Mouse (Mus musculus) cerebellum, postnatal 14 days (tissue): ENCODE data around the gene Gna12.

Source experiments
- DNase-seq, 2 experiments: peaks; one replicate each; pipeline ENCODE4 v3.0.0; 2021; ENCODE audit warnings: mixed read lengths in 2 of 2

Gna12 gene

DNA sequence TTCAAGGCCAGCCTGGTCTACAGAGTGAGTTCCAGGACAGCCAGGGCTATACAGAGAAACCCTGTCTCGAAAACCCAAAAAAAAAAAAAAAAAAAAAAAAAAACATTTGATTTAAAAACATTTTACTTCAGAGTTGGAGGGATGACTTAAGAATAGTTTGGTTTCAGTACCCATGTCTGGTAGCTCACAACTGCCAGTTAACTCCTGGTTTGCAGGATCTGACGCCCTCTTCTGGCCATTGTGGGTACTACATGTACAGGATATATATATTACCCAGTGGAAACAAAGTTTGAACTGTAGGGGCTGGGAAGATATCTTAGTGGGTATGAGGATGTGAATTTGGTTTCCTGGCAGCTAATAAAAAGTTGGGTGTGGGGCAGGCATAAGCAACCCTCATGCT, 79.3 kb downstream of the Gna12 start:
- peak; percentile 42 to 75 for DNase-seq

DNA sequence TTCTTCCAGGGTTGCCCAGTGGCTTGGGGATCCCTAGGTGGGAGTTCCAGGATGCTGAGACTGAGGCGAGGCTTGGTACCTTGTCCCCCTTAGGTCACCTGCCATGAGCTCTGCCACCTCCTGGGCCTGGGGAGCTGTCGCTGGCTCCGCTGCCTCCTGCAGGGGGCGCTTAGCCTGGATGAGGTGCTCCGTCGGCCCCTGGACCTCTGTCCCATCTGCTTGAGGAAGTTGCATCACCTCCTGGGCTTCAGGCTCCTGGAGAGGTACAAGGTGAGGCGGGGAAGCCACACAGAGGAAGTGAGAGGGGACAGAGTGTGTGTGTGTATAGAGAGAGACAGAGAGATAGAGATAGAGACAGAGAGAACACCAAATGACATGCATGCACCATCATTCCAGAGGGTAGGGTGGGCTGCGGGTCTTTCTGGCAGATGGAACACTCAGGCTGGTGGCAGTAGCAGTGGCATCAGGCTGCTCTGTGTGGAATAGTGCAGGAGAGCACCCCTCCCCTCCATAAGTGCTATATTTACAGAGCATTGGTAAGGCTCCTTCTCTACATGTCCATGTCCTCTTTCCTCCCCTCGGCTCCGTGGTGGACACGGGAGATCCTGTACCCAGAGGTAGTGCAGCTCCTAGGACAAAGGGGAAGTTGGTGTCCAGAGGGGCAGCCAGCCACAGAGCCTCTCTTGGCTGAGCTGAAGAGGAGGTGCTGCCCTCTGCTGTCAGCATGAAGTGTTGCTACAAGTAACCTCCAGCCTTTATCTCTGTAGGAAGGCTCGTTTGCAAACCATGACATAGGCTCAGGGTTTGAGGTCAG, 81.0 kb downstream of the Gna12 start:
- peak; percentile 85 to 89 for DNase-seq

DNA sequence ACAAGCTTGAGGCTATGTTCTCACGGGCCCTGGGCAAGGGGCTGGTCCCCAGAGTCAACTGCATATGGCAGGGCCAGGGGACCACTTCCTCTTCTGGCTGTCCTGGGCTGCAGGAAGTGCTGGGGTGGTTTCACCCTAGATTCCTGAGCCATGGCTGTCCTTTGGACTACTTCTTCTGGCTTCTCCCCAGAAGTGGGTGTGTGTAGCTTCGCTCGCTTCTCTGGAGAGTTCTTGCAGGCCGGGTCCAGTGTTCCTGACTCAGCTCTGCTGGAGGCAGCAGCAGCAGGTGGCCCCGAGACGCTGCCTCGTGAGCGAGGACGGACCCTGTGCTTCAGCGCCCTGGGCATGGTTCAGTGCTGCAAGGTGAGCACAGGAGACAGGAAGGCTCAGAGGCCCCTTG, 81.8 kb downstream of the Gna12 start:
- no peak for DNase-seq

DNA sequence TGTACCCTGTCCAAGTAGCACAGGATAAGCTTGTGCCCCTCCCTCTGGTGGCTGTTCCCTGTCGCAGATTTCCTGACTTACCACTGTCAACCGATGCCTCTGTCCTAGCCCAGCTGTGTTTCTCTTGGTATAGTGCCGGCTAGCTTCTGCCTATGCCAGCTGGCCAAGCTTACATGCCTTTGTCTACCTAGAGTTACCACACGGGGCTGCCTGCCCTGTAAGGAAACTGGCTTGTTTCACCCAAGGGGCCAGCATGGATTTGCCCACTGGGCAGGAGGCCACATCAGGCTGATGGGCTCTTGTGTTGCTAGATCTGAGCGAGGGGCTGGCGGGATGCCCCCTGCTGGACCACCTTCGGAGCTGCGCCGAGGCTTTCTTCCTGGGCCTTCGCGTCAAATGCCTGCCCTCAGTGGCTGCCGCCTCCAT, 86.5 kb downstream of the Gna12 start:
- peak; percentile 29 to 56 for DNase-seq

DNA sequence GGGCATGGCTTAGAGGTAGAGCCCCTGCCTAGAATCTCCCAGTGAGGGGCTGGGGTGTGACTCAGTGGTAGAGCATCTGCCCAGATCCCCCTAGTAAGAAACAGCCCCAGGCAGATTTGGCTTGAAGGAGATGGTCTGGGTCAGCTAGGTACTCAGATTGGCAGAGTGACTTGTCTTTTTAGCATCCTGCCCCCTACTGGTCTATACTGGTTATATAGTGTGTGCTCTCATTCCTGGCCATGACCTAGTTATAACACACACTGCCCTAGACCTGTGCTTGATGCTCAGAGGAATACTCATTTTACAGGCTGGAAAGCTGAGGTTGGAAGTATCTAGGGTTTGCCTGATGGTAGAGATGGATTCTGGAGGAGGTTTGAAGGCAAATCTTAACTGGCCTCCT, 88.4 kb downstream of the Gna12 start:
- no peak for DNase-seq

DNA sequence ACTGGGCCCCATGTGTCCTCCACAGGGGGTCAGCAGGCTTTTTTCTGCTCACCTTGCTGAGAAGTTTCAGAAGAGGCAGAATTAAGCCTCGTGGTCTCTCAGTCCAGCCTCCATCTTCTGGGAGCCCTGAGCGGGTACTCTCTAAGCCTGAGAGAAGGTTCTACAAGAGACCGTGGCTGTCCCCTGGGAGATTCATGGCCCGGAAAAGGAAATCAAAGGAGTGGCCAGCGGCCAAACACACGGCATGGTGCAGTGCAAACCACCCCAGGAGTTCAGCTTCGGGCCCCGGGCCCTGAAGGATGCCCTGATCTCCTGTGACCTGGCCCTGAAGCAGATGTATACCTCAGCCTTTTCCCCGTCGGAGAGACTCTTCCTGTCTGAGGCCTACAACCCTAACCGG, 89.2 kb downstream of the Gna12 start:
- DNase-seq: no peak

DNA sequence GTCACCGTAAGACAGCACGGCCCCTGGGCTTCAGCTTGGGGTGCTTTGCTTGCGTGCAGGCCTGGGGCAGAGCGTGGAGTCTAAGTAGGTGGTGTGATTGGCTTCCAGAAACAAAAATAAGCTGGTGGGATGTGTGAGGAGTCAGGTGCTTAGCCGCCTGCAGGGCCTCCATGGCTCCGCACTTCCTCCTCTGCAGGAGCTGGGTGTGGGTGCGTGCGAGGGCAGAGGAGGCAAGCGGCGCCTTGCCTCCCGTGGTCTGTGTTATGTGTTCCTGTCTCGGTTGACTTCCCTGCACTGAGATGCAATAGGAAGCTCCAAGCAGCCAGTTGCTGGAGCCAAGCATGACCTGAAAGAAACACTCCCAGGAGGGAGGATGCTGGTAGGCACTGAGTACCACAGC, 90.4 kb downstream of the Gna12 start:
- DNase-seq: no peak

DNA sequence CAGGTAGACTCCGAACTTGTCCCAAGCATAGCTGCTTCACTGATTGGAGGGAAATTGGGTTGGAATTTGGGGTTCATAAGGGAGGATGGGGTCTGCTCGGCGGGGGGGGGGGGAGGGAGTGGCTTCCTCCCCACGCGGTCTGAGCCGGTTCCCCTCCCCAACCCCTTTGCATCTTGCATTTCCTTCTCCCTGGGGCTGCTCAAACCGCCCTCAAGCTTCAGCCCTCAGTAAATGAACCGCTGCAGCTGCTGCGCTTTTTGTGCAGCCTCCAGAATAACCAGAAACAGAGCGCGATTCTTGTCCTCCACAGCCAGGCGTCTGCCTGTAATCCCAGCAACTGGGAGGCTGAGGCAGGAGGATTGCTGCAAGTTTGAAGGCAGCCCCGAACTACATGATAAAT, 94.1 kb downstream of the Gna12 start:
- no peak for DNase-seq

DNA sequence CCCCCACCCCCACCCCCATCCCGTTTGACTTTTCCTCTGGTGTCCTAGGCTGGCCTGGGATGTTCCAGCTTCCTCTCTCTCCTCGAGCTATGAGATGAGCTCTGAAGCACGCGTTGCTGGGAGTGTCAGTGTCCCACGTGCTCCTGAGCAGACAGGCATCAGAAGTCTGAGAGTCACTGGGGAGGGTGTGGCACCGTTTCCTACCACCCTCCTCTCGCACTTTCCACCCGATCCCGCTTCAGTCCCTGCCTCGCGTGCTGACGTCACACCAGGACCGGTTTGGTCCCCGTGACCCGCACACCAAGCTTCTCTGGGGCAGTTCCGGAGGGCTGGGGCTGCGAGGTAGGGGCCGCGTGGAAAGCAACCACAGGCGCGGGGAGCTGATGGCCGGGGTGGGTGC, 94.9 kb downstream of the Gna12 start:
- no peak for DNase-seq

DNA sequence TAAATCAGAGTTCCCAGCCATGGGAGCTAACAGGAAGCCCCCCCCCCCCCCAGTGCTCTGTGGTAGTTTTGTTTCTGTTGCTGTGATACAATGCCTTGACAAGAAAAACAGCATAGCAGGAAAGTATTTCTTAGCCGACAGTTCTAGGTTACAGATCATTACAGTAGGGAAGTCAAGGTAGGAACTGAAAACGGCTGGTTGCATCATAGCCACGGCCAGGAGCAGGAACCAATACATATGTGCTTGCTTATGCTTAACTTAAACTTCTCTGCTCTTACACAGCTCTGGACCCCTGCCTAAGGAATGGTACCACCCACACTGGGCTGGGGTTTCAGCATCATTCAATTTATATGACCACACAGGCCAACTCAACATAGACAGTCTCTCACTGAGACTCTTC, 96.9 kb downstream of the Gna12 start:
- no peak for DNase-seq

DNA sequence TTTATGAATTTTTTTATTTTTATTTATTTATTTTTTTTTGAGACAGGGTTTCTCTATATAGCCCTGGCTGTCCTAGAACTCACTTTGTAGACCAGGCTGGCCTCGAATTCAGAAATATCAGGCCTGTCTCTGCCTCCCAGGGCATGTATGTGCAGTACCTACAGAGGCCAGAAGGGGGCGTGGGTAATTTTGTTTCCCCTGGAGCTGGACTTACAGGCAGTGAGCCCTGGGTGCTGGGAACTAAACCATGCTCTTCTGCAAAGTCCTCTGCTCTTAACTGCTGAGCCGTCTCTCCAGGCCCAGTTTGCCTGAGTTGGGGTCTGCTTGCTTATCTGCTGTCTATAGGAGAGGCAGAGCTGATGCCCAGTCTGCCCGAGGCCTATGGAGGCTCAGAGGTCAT, 98.0 kb downstream of the Gna12 start:
- DNase-seq: no peak

DNA sequence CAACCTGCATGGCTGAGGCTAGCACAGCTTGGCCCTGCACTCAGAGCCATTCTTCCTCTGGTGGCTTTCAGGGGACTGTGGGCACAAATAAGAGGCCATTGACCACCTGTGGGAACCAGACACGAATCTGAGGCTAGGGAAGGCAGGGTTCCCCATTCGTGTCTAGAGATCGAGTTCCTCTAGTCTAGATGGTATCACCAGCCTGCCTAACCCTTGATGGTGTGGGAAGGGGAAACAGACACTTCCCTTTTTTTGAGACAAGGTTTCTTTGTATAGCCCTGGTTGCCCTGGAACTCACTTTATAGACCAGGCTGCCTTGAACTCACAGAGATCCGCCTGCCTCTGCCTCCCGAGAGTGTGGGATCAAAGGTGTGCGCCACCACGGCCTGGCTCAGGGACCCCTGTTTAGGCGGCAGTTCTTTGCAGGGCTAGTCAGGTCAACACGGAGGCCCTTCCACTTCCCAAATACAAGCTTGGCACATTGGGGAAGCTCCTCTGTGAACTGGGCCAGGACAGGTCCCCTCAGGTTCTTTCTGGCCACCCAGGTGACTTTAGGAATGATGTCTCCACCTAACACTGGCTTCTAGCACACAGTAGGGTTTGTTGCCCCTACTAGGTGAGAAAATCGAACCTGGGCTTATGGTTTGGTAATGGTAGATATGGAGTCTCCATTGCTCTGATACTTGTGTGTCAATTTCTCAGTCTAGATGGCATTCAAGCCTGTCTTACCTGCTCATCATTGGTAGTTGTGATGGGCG, 99.0 kb downstream of the Gna12 start:
- DNase-seq: no peak

DNA sequence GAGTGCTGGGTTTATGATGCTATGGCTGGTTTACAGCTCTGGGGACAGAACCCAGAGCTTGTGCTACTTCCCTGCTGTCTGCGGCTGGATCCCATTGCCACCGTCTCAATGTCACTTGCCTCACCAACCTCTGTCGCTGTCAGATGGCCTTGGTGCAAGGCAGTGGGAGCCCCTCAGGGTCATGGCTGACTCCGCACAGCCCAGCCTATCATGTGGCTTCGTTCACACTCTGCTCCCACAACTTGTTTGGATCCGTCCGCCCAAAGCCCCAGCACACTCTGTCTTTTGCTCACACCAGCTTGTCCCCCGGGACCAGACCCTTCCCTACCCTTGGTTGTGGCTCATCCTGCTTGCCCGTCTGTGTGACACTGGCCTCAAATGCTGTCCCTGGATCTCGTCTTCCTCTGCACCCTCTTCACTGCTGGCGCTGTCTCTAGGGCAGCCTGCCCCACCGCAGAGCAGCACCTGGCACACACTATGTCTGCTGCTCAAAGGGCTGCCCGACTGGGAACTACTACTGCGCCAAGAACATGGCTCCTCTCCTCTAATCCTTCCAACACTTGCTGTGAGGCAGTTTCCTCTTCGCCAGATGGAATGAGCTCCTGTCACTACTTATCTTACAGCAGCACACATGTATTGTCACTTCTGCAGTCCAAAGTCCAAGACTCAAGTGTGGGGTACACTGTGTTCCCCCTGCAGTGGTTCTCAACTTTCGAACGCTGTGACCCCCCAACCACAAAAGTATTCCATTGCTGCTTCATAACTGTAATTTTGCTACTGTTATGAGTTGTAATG, 103.1 kb downstream of the Gna12 start:
- peak; percentile 33 for DNase-seq

DNA sequence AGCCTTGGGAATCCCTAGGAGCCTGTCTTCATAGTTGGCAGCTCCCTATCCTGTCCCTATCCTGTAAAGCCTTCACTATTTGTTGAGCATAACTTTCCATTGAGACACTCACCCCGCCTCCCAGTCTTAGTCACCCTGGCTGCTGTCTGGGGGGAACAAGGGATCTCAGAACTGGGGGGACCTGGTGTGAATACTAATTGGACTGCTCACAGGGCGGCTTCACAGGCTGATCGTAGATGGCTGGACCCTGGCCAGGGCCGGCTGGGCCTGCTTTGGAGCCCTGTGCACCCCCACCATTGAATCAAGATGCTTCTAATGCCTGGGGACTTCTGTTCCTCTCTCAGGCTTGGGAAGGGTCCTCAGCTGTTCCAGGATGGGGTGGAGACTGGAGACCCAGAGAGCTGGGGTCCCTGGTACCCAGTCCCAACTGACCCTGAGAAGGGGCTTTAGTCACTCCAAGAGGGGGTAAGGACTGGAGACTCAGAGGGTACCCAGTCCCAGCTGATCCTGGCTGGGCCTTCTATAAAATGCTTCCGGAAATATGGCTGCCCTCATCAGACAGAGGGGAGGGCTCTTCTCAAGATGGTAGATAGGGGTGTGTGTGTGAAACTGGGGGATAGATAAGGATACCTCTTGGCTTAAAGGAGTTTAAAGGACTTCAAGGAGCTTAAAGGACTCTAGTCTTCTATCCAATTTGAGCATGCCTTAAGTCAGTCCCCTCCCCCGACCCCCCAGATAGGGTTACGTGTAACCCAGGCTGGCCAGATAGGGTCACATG, 104.0 kb downstream of the Gna12 start:
- DNase-seq: peak; percentile 42 to 58

DNA sequence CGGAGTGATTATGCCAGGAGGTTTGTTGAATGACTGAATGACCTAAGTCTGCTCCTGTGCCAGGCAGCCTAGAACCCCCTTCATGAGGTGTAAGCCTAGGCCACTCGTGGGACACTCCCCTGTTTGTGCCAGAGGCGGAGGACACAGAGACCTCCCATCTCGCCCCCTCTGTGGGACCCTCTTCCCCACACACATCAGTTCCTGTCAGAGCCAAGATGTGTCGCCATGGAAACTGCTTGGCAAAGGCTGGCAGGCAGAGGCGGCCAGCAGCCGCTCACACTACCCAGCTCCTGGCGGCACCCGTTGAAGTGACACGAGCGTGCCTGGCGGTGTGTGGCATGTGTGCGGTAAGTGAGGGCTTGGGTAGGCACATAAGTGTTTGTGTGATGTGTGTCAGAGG, 106.4 kb downstream of the Gna12 start, which contains the start of gene Amz1:
TSS of gene Amz1 (plus strand) at position 306 of the 400 bp plus-strand sequence.
- DNase-seq: peak in 1 of 2 experiments; percentile 56

DNA sequence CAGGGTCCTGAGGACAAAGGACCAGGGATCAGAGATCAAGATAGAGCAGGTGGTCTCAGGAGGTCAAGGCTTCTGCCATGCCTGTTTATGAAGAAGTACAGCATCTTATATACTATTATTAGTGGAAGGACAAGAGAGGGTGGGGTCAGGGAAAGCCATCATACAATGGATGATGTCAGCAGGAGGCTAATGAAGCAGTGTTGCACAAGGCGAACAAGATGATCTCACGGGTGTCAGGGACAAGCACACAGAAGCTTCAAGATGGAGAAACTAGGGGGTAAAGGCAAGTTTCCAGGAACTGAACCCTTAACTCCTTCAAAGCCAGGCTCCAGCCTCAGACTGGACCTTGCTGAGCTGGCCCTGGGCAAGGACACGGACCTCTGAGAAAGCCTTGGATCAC, 108.1 kb downstream of the Gna12 start:
- no peak for DNase-seq

DNA sequence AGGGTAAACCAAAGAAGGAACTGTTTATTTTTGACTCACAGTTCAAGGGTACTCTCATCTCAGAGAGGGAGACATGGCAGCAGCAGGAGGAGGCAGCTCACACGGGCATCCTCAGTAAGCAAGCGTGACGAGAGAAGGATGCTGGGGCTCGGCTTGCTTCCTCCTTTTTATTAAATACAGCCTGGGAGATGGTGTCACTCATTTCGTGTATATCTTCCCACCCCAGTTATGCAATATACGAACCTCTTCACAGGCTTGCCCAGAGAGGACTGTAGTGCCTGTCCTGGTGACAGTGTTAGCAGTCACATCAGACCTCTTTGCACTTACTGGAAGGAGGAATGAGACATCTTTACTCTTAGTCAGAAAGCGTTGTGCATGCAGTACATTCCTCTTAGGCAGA, 109.5 kb downstream of the Gna12 start:
- no peak for DNase-seq

DNA sequence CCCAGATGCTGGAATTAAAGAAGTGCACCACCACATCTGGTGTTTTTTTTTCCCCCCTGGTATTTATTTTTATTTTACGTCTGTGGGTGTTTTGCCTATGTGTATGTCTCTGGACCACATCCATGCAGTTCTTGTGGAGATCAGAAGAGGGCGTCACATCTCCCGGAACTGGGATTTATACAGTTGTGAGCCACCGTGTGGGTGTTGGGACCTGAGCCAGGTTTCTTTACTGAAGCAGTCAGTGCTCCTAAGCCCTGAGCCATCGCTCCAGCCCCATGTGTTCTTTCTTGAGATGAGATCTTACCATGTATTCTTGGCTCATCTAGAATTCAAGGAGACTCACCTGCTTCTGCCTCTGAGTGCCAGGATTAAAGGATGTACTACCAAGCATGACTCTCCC, 119.2 kb downstream of the Gna12 start:
- DNase-seq: no peak

DNA sequence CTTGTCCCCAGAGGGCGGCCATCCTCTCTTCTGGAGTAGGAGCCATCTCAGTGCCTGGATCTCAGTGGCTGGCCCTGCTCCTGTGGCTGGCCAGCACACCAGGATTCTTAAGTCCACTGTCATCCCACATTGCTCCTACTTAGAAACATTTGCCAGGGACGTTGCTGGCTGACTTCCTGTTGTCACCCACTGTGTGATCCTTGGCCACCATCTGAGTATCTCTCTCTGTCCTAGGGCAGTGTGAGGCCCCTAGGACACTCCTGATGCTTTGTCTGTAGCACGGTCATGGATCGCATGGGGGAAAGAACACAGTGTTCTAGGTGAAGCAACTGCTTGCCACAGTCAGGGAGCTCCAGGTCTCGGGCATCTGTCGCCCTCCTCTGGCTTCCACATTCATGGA, 119.9 kb downstream of the Gna12 start:
- DNase-seq: no peak
